Mouse (Mus musculus): Measurements from ENCODE around the gene Ap3s2.

Ap3s2 gene

DNA sequence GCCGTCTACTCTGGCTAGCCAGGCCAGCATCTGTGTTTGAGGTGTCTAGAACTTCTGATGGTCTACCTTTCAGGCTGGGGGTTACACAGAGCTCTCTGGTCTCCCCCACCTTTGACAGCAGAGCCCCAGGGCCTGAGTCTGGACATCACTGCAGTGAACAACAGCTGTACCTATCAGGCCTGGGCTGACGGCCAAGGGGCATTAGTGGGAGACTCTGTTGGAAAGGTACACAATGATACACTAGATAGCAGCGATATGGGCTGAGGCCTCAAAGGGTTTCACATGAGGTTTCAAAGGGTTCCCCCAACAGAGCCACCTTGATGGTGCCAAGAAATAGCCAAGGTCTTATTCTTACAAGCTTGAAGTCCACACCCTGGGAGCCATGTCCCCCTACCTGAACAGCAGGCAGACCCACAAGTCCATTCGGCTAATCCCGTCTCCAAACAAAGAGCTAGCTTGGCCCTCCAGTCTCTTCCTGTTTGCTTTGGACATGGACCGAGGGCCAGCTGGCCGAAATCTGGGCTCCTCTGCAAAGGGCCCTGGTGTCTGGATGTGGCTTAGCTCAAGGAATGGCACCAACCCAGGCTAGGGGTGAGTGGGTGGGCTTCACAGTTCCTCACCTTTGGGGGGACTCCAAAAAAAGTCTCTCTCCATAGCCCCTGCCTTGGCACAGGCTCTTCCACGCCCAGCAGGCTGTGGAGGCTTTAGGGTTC, 76.2 kb downstream of the Ap3s2 start:
- DNase-seq (ENCODE audit: low spot score): no peak

DNA sequence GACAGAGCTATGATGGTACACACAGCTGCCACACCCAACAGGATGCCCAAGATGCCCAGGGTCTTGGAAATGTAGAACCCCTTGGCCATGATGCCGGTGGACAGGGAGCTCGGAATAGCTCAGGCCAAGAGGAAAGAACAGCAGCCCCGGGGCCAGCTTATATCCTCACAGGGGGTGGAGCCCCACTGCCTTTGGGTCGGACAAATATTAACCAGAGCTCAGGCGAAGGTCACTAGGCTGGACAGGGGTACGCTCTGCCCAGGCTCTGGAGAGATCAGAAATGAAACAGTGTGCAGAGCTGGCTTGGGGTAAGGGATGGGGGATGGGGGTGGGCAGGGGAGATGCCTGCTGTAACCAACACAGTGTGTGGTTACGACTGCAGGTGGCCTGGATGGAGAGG, 78.3 kb downstream of the Ap3s2 start:
- DNase-seq (ENCODE audit: low spot score): no peak

DNA sequence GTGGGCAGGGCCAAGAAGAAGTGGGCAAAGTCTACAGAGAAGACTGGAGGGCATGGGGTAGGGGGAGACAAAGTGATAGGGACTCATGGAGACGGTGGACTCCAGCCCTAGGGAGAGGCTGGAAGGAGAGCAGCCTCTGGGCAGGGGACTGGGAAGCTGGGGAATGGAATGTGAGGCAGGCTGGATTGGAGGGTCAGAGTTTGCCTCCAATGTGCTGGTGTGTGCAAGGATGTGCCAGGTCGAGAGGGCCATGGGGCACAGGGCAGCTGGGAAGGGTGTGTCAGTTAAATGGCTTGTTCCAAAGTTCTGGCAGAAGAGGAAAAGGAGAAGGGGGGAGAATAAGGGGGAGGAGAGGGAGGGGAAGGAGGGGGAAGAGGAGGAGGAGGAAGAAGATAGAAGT, 83.2 kb downstream of the Ap3s2 start:
- no peak for DNase-seq (ENCODE audit: low spot score)

DNA sequence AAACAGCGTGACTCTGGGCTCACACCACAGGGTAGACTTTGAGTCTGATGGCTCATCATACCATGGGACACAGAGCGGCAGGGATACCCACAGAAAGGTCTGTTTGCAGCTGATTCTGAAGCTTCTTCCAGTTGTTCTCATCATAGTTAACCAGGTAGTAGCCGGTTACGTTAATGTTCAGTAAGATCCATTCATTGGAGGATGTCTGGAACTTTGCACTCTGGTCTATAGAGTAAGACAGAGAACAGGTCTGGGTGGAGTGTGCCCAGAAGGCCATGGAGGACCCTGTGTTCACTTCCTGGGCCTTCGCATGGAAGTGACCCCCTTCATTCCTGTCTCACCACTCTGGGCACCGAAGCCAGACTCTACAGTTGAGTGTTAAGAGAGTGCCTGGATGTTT, 85.3 kb downstream of the Ap3s2 start:
- no peak for DNase-seq (ENCODE audit: low spot score)

DNA sequence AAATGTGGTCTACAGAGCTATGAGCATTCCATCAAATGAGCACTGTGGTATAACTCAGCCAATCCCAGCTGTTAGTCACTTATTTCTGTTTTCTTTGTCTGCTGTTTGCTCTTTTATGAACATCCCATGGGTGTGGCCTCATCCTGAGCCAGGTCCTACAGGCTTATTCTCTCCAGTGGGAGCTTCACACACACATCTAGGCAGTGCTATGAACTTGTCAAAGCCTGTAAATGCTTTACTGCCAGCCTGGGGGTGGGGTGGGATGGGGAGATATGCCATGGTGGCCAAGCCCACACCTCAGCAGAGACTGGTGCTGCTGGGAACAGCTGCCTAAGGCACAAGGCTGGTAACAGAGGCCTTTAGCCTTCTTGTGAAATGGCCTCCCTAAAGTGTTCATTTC, 87.5 kb downstream of the Ap3s2 start:
- no peak for DNase-seq (ENCODE audit: low spot score)

DNA sequence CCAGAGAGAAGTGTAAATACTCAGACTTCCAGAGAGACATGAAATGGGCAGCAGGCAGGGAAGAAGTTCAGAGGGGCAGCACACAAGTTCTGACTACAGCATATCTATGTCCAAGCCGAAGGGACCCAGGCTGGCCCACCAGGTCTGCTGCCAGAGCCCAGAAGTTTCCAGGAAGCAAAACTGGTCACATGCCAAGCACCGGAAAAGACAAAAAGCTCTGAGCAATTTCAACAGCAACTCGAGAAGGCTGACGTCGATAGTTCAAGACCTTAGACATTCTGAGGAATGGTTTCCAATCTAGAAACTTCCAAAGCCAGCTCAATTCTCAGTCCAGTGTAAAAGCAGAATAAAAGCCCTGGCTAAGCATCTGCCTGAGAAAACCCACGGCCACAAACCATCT, 88.9 kb downstream of the Ap3s2 start:
- no peak for DNase-seq (ENCODE audit: low spot score)

DNA sequence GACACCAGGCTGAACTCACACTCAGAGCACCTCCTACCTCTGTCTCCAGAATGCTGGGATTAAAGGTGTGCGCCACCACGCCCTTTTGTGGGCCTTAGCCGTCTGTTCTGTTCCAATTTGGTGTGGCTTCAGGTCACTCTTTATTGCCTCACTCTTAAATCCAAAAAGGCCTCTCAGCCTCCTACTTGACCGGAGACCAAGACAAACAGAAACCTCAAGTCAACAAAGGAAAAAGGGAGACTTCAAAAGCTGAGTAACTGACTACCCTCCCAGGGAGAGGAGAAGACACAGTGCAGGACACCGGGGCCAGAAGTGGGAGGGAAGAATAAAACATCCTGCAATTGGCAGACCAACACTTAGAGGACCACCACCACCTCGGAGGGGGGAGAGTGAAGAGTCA, 89.3 kb downstream of the Ap3s2 start:
- no peak for DNase-seq (ENCODE audit: low spot score)

DNA sequence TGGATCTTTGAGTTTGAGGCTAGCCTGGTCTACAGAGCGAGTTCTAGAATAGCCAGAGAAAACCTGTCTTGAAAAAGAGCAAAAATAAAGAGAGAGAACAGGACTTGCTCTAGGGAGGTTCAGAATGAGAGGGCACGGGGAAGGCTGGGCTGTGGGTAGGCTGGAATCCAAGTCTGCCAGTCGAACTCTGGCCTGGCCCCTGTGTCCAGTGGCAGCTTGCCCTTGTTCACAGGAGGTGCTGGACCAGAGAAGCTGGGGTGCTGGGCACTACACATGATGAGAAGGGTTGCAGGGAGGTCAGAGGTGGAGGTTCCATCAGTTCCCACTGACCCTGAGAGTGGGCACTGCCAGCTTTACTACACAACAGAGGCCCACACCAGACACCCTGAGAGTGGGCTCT, 92.1 kb downstream of the Ap3s2 start:
- no peak for DNase-seq (ENCODE audit: low spot score)

Measured in T-cell, adult 2 months (primary cell).